Mouse (Mus musculus): ENCODE data around the gene D130043K22Rik. TPM values are rescaled to one million over a fixed set of nuclear protein-coding genes. Genes with fewer than 3 reads are reported as not detected.
"Not testable (repeated sequence)": the region's sequence is repeated elsewhere in the genome, so short reads cannot be mapped to it uniquely, and the experiment has no call there.

Gene D130043K22Rik
- polyA plus RNA-seq, 1 experiment, result not detected

- Histone ChIP-seq H3K4me3 (ENCODE audit: insufficient read depth, low read depth, low read length) (no peak overlapping the region), H3K4me1 (ENCODE audit: control insufficient read depth, insufficient read depth, insufficient read length, low read length) (peaks cover 15% of the 10 kb centered on the region; the same call in 1 of the 2 replicates), H3K27ac (replicated peaks; ENCODE audit: low read depth, low read length) (peak overlapping the region; percentile 13)
These were observed 22.1 kb upstream of the D130043K22Rik start for GRCm38 (mm10) chr13:24822663-24823343.

- Histone ChIP-seq H3K4me3 (ENCODE audit: insufficient read depth, low read depth, low read length) (no peak overlapping the region), H3K4me1 (ENCODE audit: control insufficient read depth, insufficient read depth, insufficient read length, low read length) (peaks cover 15% of the 10 kb centered on the region; the same call in 1 of the 2 replicates), H3K27ac (replicated peaks; ENCODE audit: low read depth, low read length) (peak overlapping the region; percentile 48)
These were observed 20.3 kb upstream of the D130043K22Rik start for GRCm38 (mm10) chr13:24824647-24825046.

GRCm38 (mm10) chr13:24825587-24825986 lies 19.3 kb upstream of the D130043K22Rik start:
- Histone ChIP-seq H3K4me1 (ENCODE audit: control insufficient read depth, insufficient read depth, insufficient read length, low read length) (peaks cover 15% of the 10 kb centered on the region; the same call in 1 of the 2 replicates), H3K4me3 (ENCODE audit: insufficient read depth, low read depth, low read length) (no peak overlapping the region), H3K27ac (replicated peaks; ENCODE audit: low read depth, low read length) (peak overlapping the region; percentile 73)

- H3K4me1 ChIP-seq (ENCODE audit: control insufficient read depth, insufficient read depth, insufficient read length, low read length), result peaks cover 15% of the 10 kb centered on the region; the same call in 1 of the 2 replicates
- H3K4me3 ChIP-seq (ENCODE audit: insufficient read depth, low read depth, low read length), result no peak overlapping the region
- peak overlapping the region; percentile 73 for H3K27ac ChIP-seq (replicated peaks; ENCODE audit: low read depth, low read length)
These were observed 18.8 kb upstream of the D130043K22Rik start for GRCm38 (mm10) chr13:24826116-24826515.

- H3K4me3 ChIP-seq (ENCODE audit: insufficient read depth, low read depth, low read length), result peak overlapping the region; percentile 97
- peaks cover 11% of the 10 kb centered on the region; the same call in 1 of the 2 replicates for H3K4me1 ChIP-seq (ENCODE audit: control insufficient read depth, insufficient read depth, insufficient read length, low read length)
- peak overlapping the region; percentile 96 for H3K27ac ChIP-seq (replicated peaks; ENCODE audit: low read depth, low read length)
These were observed 14.1 kb upstream of the D130043K22Rik start for GRCm38 (mm10) chr13:24830756-24831352.

- peaks cover 6% of the 10 kb centered on the region; the same call in 1 of the 2 replicates for H3K4me1 ChIP-seq (ENCODE audit: control insufficient read depth, insufficient read depth, insufficient read length, low read length)
- H3K27ac ChIP-seq (replicated peaks; ENCODE audit: low read depth, low read length), result peak within 1 kb of the TSS; percentile 96
- peak within 1 kb of the TSS; percentile 97 for H3K4me3 ChIP-seq (ENCODE audit: insufficient read depth, low read depth, low read length)
These were observed 13.4 kb upstream of the D130043K22Rik start, which contains the start of the genes Acot13 and Tdp2 for GRCm38 (mm10) chr13:24831353-24832130. Gene Acot13 (minus strand): TSS chr13:24831540. Gene Tdp2 (plus strand): TSS chr13:24831679.

GRCm38 (mm10) chr13:24832131-24832810 lies 12.7 kb upstream of the D130043K22Rik start:
- H3K27ac ChIP-seq (replicated peaks; ENCODE audit: low read depth, low read length), result peak overlapping the region; percentile 64
- H3K4me1 ChIP-seq (ENCODE audit: control insufficient read depth, insufficient read depth, insufficient read length, low read length), result peaks cover 4% of the 10 kb centered on the region; the same call in 1 of the 2 replicates
- peak overlapping the region; percentile 89 for H3K4me3 ChIP-seq (ENCODE audit: insufficient read depth, low read depth, low read length)

- H3K4me3 ChIP-seq (ENCODE audit: insufficient read depth, low read depth, low read length), result peak overlapping the region; percentile 89
- peaks cover 3% of the 10 kb centered on the region; the same call in 1 of the 2 replicates for H3K4me1 ChIP-seq (ENCODE audit: control insufficient read depth, insufficient read depth, insufficient read length, low read length)
- no peak overlapping the region for H3K27ac ChIP-seq (replicated peaks; ENCODE audit: low read depth, low read length)
These were observed 12.2 kb upstream of the D130043K22Rik start for GRCm38 (mm10) chr13:24832811-24833155.

- H3K27ac ChIP-seq (replicated peaks; ENCODE audit: low read depth, low read length); H3K4me3 ChIP-seq (ENCODE audit: insufficient read depth, low read depth, low read length); H3K4me1 ChIP-seq (ENCODE audit: control insufficient read depth, insufficient read depth, insufficient read length, low read length): not testable (repeated sequence)
These were observed 7.2 kb upstream of the D130043K22Rik start for GRCm38 (mm10) chr13:24837765-24838164.

GRCm38 (mm10) chr13:24839831-24840230 lies 5.1 kb upstream of the D130043K22Rik start:
- Histone ChIP-seq H3K27ac (replicated peaks; ENCODE audit: low read depth, low read length) (no peak overlapping the region), H3K4me1 (ENCODE audit: control insufficient read depth, insufficient read depth, insufficient read length, low read length) (no peaks in the 10 kb centered on the region), H3K4me3 (ENCODE audit: insufficient read depth, low read depth, low read length) (no peak overlapping the region)

GRCm38 (mm10) chr13:24841702-24842101 lies 3.2 kb upstream of the D130043K22Rik start:
- Histone ChIP-seq H3K4me1 (ENCODE audit: control insufficient read depth, insufficient read depth, insufficient read length, low read length) (0 out of 2 replicates have a peak, but pooled peaks cover 2% of the 10 kb centered on the region), H3K4me3 (ENCODE audit: insufficient read depth, low read depth, low read length) (no peak overlapping the region), H3K27ac (replicated peaks; ENCODE audit: low read depth, low read length) (no peak overlapping the region)

GRCm38 (mm10) chr13:24849318-24849717 lies 4.4 kb downstream of the D130043K22Rik start:
- Histone ChIP-seq H3K4me3 (ENCODE audit: insufficient read depth, low read depth, low read length) (no peak overlapping the region), H3K27ac (replicated peaks; ENCODE audit: low read depth, low read length) (no peak overlapping the region), H3K4me1 (ENCODE audit: control insufficient read depth, insufficient read depth, insufficient read length, low read length) (0 out of 2 replicates have a peak, but pooled peaks cover 2% of the 10 kb centered on the region)

GRCm38 (mm10) chr13:24851989-24852388 lies 7.1 kb downstream of the D130043K22Rik start:
- Histone ChIP-seq H3K4me1 (ENCODE audit: control insufficient read depth, insufficient read depth, insufficient read length, low read length) (no peaks in the 10 kb centered on the region), H3K4me3 (ENCODE audit: insufficient read depth, low read depth, low read length) (no peak overlapping the region), H3K27ac (replicated peaks; ENCODE audit: low read depth, low read length) (no peak overlapping the region)

- no peak overlapping the region for H3K27ac ChIP-seq (replicated peaks; ENCODE audit: low read depth, low read length)
- no peaks in the 10 kb centered on the region for H3K4me1 ChIP-seq (ENCODE audit: control insufficient read depth, insufficient read depth, insufficient read length, low read length)
- no peak overlapping the region for H3K4me3 ChIP-seq (ENCODE audit: insufficient read depth, low read depth, low read length)
These were observed 7.6 kb downstream of the D130043K22Rik start for GRCm38 (mm10) chr13:24852570-24852969.
